Mouse (Mus musculus): Measurements from ENCODE around the gene 9130230L23Rik.

DNA sequence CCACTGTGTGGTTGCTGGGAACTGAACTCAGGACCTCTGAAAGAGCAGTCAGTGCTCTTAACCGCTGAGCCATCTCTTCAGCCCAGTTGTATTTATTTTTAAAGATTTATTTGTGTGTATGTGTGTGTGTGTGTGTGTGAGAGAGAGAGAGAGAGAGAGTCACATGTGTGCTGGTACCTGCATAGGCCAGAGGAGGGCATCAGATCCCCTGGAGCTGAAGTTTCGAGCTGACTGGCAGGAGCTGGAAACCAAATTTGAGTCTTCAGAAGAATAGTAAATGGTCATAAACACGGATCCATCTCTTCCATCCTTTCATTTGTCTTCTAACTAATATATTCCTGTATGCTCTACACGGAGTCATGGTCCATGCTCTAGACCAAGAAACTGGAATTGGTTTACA, 70.8 kb downstream of the 9130230L23Rik start:
- TF ChIP-seq USF1 (IDR thresholded peaks at IDR 0.05; ENCODE audit: low read depth, low read length) (no peak), MAX (IDR thresholded peaks at IDR 0.05; ENCODE audit: low read length) (no peak), ZMIZ1 (IDR thresholded peaks at IDR 0.05; ENCODE audit: low read depth, low read length) (no peak), CTCF (conservative IDR thresholded peaks at IDR 0.05 in 1 of 2, IDR thresholded peaks at IDR 0.05 in 1 of 2; ENCODE audit: low read depth in 2 of 2, low read length in 2 of 2) (peak in 1 of 2 experiments; percentile 12; a peak in 1 of 4 replicates), USF2 (conservative IDR thresholded peaks at IDR 0.05; ENCODE audit: low read depth, low read length) (no peak), RAD21 (IDR thresholded peaks at IDR 0.05; ENCODE audit: low read depth, low read length) (no peak), HCFC1 (IDR thresholded peaks at IDR 0.05; ENCODE audit: low read depth, low read length) (no peak), POLR2A (IDR thresholded peaks at IDR 0.05; ENCODE audit: low read depth, low read length) (no peak), JUND (conservative IDR thresholded peaks at IDR 0.05; ENCODE audit: low read depth, low read length) (no peak), KAT2A (IDR thresholded peaks at IDR 0.05; ENCODE audit: insufficient replicate concordance, low read length) (no peak)
